Mouse (Mus musculus) myocyte (in vitro differentiated cells): ENCODE data around the gene Sstr2.

Experiments used
- MAX ChIP-seq: IDR thresholded peaks from one replicate; pipeline ENCODE4 v1.6.1; 2011; ENCODE audit warnings: low read depth, mild to moderate bottlenecking, control low read depth
- POLR2A ChIP-seq: IDR thresholded peaks from one replicate; pipeline ENCODE4 v1.6.1; 2011; ENCODE audit warnings: low read depth, mild to moderate bottlenecking, control low read depth, moderate library complexity; ENCODE audit not compliant: insufficient read length
- POLR2AphosphoS2 ChIP-seq: IDR thresholded peaks from one replicate; pipeline ENCODE4 v1.6.1; 2011; ENCODE audit warnings: low read depth, control low read depth; ENCODE audit not compliant: insufficient read length

DNA sequence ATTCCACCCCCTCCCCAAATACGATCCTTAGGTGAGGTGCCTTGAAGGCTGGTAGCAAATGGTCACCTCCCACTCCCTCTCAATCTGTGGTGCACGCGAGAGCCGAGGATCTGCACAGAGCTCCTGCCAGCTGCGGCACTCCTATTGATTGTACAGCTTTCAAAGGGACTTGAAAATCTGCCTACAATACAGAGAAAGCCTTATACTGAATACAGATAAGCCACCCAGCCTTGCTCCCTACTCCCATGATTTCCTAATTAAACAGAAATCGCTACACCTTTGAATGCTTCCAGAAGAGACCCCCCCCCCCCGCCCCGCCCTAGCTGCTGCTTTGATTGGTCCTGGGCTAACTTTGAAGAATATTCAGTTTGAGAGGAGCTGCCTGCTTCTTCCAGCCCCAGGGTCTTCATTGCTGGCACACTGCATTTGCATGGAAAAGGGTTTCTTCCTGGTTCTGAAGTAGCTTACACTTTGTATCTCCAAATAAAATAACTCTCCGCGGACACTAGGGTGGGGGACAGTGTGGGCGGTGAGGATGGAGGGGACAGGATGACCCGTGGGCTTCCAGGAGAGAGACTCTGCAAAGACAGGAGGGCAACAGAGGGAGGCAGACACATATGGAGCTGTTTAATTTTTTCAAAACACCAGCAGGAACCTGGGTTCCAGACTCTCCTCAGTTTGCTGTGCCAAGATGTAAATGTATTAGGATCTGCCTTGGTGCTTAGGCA, 17.4 kb upstream of the Sstr2 start:
- TF ChIP-seq MAX: no peak
- TF ChIP-seq POLR2AphosphoS2: no peak
- TF ChIP-seq POLR2A: no peak
